Mouse (Mus musculus) urinary bladder, adult 2 months (tissue): ENCODE measurements around the gene Hnf1b. TPM values are rescaled to one million over a fixed set of nuclear protein-coding genes. Genes with fewer than 3 reads are reported as not detected.

Experiments
- DNase-seq: peaks from one replicate; pipeline ENCODE4 v3.0.0; 2022; ENCODE audit warnings: low spot score
- polyA plus RNA-seq: library from polyadenylated mRNA; depleted of rRNA; stranded (reverse); fragments of >200 nt; gene quantifications from 2 replicates; pipeline ENCODE4 v1.2.3, GENCODE M21; 2012; rRNA removed

Gene Hnf1b
- polyA plus RNA-seq, 1 experiment, result 11.7 TPM

GRCm38 (mm10) chr11:83896430-83897410, 46.9 kb downstream of the Hnf1b start:
- no peak for DNase-seq

- no peak for DNase-seq
Measured at GRCm38 (mm10) chr11:83897569-83897968, 47.7 kb downstream of the Hnf1b start.

GRCm38 (mm10) chr11:83902812-83903211, 52.9 kb downstream of the Hnf1b start:
- no peak for DNase-seq

GRCm38 (mm10) chr11:83905756-83906155, 55.9 kb downstream of the Hnf1b start:
- DNase-seq, result no peak

- DNase-seq, result no peak
Measured at GRCm38 (mm10) chr11:83908376-83908775, 58.5 kb downstream of the Hnf1b start.

- no peak for DNase-seq
Measured at GRCm38 (mm10) chr11:83913824-83914311, 64.0 kb downstream of the Hnf1b start.

- DNase-seq, result no peak
Measured at GRCm38 (mm10) chr11:83914501-83914900, 64.6 kb downstream of the Hnf1b start.

- DNase-seq, result no peak
Measured at GRCm38 (mm10) chr11:83922600-83922999, 72.7 kb downstream of the Hnf1b start.

GRCm38 (mm10) chr11:83927097-83927496, 77.2 kb downstream of the Hnf1b start:
- no peak for DNase-seq

- no peak for DNase-seq
Measured at GRCm38 (mm10) chr11:83932506-83933106, 82.7 kb downstream of the Hnf1b start.

- DNase-seq, result no peak
Measured at GRCm38 (mm10) chr11:83933376-83933775, 83.5 kb downstream of the Hnf1b start.

- peak; percentile 51 for DNase-seq
Measured at GRCm38 (mm10) chr11:83935986-83936665, 86.3 kb downstream of the Hnf1b start.

- DNase-seq, result no peak
Measured at GRCm38 (mm10) chr11:83938556-83938955, 88.7 kb downstream of the Hnf1b start.

- DNase-seq, result peak; percentile 74
Measured at GRCm38 (mm10) chr11:83941950-83942840, 92.3 kb downstream of the Hnf1b start, which contains the start of gene Ddx52. TSS of gene Ddx52 (plus strand) at chr11:83942062.

Other genes starting within 250 kb of the Hnf1b start
- not detected in 2 replicates for gene Rpl9-ps1, start 204.4 kb upstream of the Hnf1b start, polyA plus RNA-seq
- gene Ccl3, start 200.7 kb upstream of the Hnf1b start, polyA plus RNA-seq, result 0.67 and 0.94 TPM in 2 replicates
- 1.2 TPM in 2 replicates for gene Ccl4, start 187.5 kb upstream of the Hnf1b start, polyA plus RNA-seq
- 31.2 and 38.7 TPM in 2 replicates for gene Wfdc17, start 146.1 kb upstream of the Hnf1b start, polyA plus RNA-seq
- 0.15 TPM in 1 of 2 replicates, not detected in the other for gene Wfdc18, start 141.0 kb upstream of the Hnf1b start, polyA plus RNA-seq
- 1.4 and 1.6 TPM in 2 replicates for gene Wfdc21, start 103.1 kb upstream of the Hnf1b start, polyA plus RNA-seq
- gene Heatr6, start 96.4 kb upstream of the Hnf1b start, polyA plus RNA-seq, result 12.5 and 13.1 TPM in 2 replicates
- gene Ddx52, start 92.0 kb downstream of the Hnf1b start, polyA plus RNA-seq, result 18.5 and 19.5 TPM in 2 replicates
- 17.5 and 20.4 TPM in 2 replicates for gene Synrg, start 114.4 kb downstream of the Hnf1b start, polyA plus RNA-seq
- 9.1 and 11.7 TPM in 2 replicates for gene Dusp14, start 219.2 kb downstream of the Hnf1b start, polyA plus RNA-seq